Mouse (Mus musculus) colon, adult 2 months (tissue): ENCODE measurements around the gene Fbp1. TPM values are rescaled to one million over a fixed set of nuclear protein-coding genes. Genes with fewer than 3 reads are reported as not detected.

Source experiments
- polyA plus RNA-seq: library from polyadenylated mRNA; depleted of rRNA; stranded (reverse); fragments of >200 nt; gene quantifications from 2 replicates; pipeline ENCODE4 v1.2.3, GENCODE M21; 2012; rRNA removed

Gene Fbp1
- polyA plus RNA-seq, result 2.0 and 2.1 TPM in 2 replicates

DNA sequence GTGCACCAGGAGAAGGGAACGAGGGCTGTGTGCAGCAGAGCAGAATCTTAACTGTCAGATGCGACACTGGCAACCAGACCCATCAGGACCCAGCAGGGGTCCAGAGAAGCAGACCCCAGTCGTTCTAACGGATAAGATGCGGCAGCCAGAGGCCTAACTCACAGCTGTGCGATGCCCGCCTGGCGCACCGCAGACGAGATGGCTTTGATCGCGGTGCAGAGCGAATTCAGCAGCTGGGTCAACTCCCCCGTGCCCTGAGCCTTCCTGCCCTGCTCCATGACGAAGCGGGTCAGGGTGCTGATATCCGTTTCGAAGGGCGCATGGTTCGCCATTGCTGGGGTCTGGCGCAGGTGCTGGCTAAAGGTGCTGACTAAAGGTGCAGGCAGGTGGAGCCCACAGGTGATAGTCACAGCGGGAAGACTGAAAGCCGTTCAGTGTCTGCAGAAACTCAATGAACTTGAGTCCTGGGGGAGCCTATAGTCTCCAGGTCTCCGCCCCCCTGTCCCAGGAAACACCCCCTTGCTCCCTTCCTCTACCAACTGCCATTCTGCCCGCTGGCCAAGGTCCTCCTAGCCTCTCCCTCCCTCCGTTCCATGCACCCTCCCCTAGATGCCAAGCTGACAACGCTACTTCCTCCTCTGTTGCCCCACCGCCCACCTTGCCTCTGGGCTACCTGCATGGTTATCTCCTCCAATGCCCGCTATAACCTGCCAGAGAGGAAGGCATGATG lies at the start of gene Fbp1:
Gene Fbp1 (minus strand): TSS at position 571 of the 730 bp plus-strand sequence.

DNA sequence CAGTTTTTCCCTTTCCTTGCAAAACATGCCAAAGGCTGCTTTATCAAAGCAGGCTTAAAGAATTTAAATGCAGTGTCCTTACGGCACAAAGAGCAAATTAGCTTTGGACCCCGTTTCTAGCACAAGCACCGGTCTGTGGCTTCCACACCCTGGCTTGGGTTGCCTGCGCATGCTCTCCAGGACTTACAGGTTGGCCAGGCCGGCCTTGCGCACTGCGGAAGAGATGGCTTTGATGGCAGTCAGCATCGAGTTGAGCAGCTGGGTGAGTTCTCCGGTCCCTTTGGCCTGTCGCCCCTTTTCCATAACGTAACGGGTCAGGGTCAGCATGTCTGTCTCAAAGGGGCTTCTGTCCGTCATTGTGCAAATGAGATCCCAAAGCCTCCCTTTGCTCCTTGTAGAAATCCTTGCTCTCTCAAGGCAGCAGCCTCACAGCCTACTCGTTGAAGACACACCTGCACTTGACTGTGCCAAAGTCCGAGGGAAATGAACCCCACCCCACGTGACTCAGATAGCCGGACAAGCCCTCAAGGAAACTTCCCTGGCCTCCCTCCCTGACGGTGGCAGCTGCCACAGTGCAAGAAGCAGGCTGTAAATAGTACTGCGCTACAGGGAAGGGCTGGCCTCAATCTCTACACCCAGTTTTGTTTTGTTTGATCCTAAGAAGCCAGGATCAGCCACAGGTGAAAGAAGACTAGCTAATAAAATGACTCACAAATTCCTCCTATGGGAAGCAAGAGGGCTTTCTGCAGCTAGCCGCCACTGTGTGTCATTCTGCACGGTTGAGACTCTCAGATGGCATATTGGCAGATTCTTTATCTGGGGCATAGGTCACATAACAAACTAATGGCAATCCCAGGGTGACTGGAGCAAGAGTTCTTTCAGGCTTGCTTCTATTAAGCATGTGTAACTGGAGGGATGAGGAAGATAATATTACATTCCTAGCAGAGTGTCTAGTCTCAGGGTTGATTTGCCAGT lies 29.9 kb downstream of the Fbp1 start, which contains the start of gene Fbp2:
Gene Fbp2 (minus strand): TSS at position 482 of the 975 bp plus-strand sequence.

Other genes starting within 250 kb of the Fbp1 start
- gene Platr25, start 127.6 kb downstream of the Fbp1 start, polyA plus RNA-seq, result 0.36 and 0.37 TPM in 2 replicates
- gene Gm5141, start 102.5 kb downstream of the Fbp1 start, polyA plus RNA-seq, result 0.30 and 0.71 TPM in 2 replicates
- gene Fbp2, start 29.9 kb downstream of the Fbp1 start, polyA plus RNA-seq, result 51.8 and 54.3 TPM in 2 replicates
- gene 2010111I01Rik, start 76.6 kb upstream of the Fbp1 start, polyA plus RNA-seq, result 104 and 119 TPM in 2 replicates